Mouse (Mus musculus): ENCODE measurements at regions not wholly inside any gene's neighbourhood (a gene's known extent, or its start where the extent isn't known, plus 50 kb on each side); places are given as distances from the start of the nearest gene placed in this dataset.
A peak's percentile ranks its signal among the peaks of the same experiment; 100 is the strongest.

DNA sequence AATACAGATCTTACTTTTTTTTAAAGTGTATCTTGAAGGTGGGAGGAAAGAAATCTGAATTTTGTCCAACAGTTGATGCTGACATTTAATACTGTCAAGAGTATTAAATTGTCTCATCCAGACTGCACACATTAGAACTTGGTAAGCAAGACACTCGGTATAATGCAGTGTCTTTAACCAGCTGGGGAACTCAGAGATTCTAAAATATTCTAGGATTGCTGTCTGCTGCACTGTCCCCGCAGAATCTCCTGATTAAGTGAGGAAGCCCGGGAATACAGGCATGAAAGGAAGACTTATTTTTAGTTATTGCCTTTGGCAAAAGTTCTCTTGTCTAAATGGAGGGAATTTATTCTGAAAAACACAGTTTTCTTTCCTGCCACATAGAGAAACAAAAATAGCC lies 212.9 kb upstream of the Atp2b1 start:
- no peak overlapping the region for H3K9ac ChIP-seq
- TF ChIP-seq CTCF (IDR thresholded peaks at IDR 0.05; ENCODE audit: low read depth): no peak
- H3K27ac ChIP-seq (ENCODE audit: low read depth, low read length): no peak overlapping the region
- H3K4me3 ChIP-seq (ENCODE audit: low read depth, low read length): no peak overlapping the region
- no peaks in the 10 kb centered on the region for H3K9me3 ChIP-seq (ENCODE audit: low read length)
- H3K4me2 ChIP-seq (ENCODE audit: low read depth): no peak overlapping the region
- ATAC-seq: peak; percentile 25
- H3K36me3 ChIP-seq (ENCODE audit: insufficient read depth): no peaks in the 10 kb centered on the region
- WGBS: 56% methylated on average over 3 of the region's 3 CpGs
- H3K27me3 ChIP-seq (ENCODE audit: insufficient read depth, low read length): no peaks in the 10 kb centered on the region
- DNase-seq: peak; percentile 8
- H3K4me1 ChIP-seq (ENCODE audit: insufficient read depth): no peaks in the 10 kb centered on the region

DNA sequence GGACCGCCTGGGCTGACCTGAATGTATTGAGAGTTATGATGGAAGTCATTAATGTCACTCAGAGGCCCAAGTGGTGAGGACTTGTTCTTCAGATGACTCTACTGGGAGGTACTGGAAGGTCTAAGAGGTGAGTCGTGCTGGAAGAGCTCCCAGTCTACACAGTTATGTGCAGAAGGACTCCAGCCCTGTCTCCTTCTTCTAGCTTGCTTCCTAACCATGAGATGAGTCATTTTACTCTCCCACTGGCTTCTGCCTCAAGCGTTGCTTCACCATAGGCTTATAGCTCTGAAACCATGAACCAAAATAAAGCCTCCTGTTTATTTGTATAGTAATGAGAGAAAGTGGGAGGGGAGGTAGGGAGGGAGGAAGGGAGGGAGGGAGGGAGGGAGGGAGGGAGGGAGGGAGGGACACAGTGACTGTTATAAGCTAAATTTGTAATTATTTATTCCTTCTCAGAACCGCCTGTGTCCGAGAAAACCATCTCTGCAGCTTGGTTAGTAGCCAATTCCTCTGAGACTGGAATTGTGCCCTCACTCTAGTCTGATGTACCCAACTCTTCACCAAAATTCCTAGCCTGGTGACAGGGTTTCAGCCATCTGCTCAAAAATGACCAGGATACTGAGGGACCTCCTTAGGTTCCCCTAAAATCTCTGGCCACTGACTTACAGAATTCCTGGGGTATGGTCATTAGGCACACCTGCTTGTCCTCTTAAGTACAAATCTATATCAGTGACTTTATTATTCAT lies 211.6 kb upstream of the Atp2b1 start:
- Histone ChIP-seq H3K4me2 (ENCODE audit: low read depth) (no peak overlapping the region), H3K4me3 (ENCODE audit: low read depth, low read length) (no peak overlapping the region), H3K27ac (ENCODE audit: low read depth, low read length) (no peak overlapping the region), H3K4me1 (ENCODE audit: insufficient read depth) (no peaks in the 10 kb centered on the region), H3K9me3 (ENCODE audit: low read length) (no peaks in the 10 kb centered on the region), H3K36me3 (ENCODE audit: insufficient read depth) (no peaks in the 10 kb centered on the region), H3K9ac (no peak overlapping the region), H3K27me3 (ENCODE audit: insufficient read depth, low read length) (no peaks in the 10 kb centered on the region)
- TF ChIP-seq CTCF (IDR thresholded peaks at IDR 0.05; ENCODE audit: low read depth): no peak
- WGBS: 83% methylated on average over 5 of the region's 5 CpGs
- DNase-seq (no peak), ATAC-seq (no peak)

DNA sequence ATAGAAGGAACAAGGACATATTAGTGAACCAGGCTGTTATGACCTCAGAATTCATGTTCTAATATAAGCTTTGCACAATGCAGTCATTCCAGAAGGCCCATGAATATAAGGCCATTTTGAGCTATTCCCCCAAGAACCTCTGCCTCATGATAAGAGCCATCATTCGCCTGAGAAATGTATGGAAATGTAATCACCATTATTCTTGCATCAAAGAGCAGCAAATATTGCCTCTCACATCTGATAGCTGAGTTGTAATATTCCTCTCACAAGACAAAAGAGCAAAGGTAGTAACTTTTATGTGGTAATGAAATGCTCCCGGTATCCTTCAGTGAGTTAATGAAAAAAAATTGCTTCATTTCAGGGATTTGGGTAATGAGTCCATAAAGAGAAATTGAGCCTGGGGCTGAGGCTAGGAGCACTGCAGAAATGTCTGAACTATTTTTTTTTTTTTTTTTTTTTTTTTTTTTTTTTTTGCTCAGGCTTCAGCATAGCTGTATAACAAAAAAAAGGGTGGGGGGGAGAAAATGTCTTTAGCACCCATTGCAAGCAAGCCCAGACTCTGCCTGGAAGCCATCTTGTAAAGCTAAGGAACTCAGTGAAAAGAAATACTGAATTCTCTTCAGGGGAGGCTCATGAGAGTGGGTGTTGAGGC lies 210.4 kb upstream of the Atp2b1 start:
- Histone ChIP-seq H3K9me3 (ENCODE audit: low read length) (no peaks in the 10 kb centered on the region), H3K4me2 (ENCODE audit: low read depth) (no peak overlapping the region), H3K36me3 (ENCODE audit: insufficient read depth) (no peaks in the 10 kb centered on the region), H3K27ac (ENCODE audit: low read depth, low read length) (no peak overlapping the region), H3K27me3 (ENCODE audit: insufficient read depth, low read length) (no peaks in the 10 kb centered on the region), H3K4me3 (ENCODE audit: low read depth, low read length) (no peak overlapping the region), H3K9ac (no peak overlapping the region), H3K4me1 (ENCODE audit: insufficient read depth) (no peaks in the 10 kb centered on the region)
- DNase-seq: no peak
- ATAC-seq: no peak
- TF ChIP-seq CTCF (IDR thresholded peaks at IDR 0.05; ENCODE audit: low read depth): no peak
- WGBS: 92% methylated on average over 2 of the region's 2 CpGs

DNA sequence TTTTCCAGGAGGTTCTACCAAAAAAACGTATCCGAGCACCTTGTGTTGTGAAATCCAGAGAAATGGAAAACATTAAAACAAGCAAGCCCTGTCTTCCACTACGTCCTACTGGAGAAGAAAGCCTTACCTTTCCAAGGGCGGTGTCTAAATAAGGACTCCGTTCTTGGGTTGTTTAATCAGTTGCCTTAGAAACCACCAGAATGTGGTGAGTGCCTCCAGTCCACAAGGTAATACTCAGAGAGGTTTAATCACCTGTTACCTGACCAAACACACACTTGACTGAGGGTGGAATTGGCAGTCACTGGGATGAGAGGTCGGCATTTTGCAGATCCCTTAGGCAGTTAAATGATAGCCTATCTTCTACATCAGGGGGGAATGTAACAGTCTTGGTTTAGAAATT lies 209.6 kb upstream of the Atp2b1 start:
- Histone ChIP-seq H3K9ac (no peak overlapping the region), H3K4me2 (ENCODE audit: low read depth) (no peak overlapping the region), H3K4me1 (ENCODE audit: insufficient read depth) (no peaks in the 10 kb centered on the region), H3K27ac (ENCODE audit: low read depth, low read length) (no peak overlapping the region), H3K27me3 (ENCODE audit: insufficient read depth, low read length) (no peaks in the 10 kb centered on the region), H3K9me3 (ENCODE audit: low read length) (no peaks in the 10 kb centered on the region), H3K4me3 (ENCODE audit: low read depth, low read length) (no peak overlapping the region), H3K36me3 (ENCODE audit: insufficient read depth) (no peaks in the 10 kb centered on the region)
- ATAC-seq (no peak), DNase-seq (no peak)
- no peak for TF ChIP-seq CTCF (IDR thresholded peaks at IDR 0.05; ENCODE audit: low read depth)
- 91% methylated on average over 6 of the region's 6 CpGs for WGBS

DNA sequence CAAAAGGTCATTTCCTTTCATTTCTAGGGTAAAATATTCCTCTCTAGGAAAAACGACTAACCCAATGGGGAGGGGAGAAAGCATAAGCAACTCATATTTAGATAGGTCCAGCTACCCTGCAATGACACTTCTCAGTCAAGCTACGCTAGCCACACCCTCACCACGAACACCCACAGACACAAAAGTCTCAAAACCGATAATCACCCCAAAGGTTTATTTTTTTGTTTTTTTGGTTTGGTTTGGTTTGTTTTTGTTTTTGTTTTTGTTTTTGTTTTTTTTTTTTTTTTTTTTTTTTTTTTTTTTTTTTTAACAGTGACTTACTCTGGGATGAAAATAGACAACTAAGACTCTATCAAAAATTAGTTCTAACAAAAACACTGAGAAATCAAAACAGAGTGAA lies 196.3 kb upstream of the Atp2b1 start:
- WGBS: 89% methylated on average over 4 of the region's 4 CpGs
- Histone ChIP-seq H3K36me3 (ENCODE audit: insufficient read depth) (no peaks in the 10 kb centered on the region), H3K4me3 (ENCODE audit: low read depth, low read length) (no peak overlapping the region), H3K9me3 (ENCODE audit: low read length) (no peaks in the 10 kb centered on the region), H3K27ac (ENCODE audit: low read depth, low read length) (no peak overlapping the region), H3K4me2 (ENCODE audit: low read depth) (no peak overlapping the region), H3K27me3 (ENCODE audit: insufficient read depth, low read length) (no peaks in the 10 kb centered on the region), H3K9ac (no peak overlapping the region), H3K4me1 (ENCODE audit: insufficient read depth) (no peaks in the 10 kb centered on the region)
- ATAC-seq: no peak
- DNase-seq: no peak
- no peak for TF ChIP-seq CTCF (IDR thresholded peaks at IDR 0.05; ENCODE audit: low read depth)

DNA sequence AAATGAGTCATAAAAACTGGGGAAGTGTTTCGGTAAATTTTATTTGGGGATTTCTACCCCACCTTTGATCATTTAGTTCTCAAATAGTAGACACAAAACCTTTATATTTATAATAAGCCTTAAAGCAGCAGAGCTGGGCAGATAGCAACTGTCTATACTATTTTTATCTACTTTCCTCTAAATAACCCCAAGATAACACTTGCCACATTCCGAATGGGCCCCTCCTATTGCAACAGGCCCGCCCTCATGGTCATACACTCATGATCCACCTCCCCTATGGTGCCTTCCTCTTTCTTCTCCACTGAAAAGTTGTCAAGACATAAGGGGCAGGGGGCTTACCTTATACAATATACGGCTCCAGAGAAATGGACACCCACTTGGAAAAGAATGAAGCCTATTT lies 195.5 kb upstream of the Atp2b1 start:
- no peak for DNase-seq
- no peak overlapping the region for H3K4me3 ChIP-seq (ENCODE audit: low read depth, low read length)
- no peaks in the 10 kb centered on the region for H3K36me3 ChIP-seq (ENCODE audit: insufficient read depth)
- H3K27me3 ChIP-seq (ENCODE audit: insufficient read depth, low read length): no peaks in the 10 kb centered on the region
- H3K9ac ChIP-seq: no peak overlapping the region
- H3K4me1 ChIP-seq (ENCODE audit: insufficient read depth): no peaks in the 10 kb centered on the region
- no peak overlapping the region for H3K4me2 ChIP-seq (ENCODE audit: low read depth)
- H3K9me3 ChIP-seq (ENCODE audit: low read length): no peaks in the 10 kb centered on the region
- TF ChIP-seq CTCF (IDR thresholded peaks at IDR 0.05; ENCODE audit: low read depth): no peak
- 78% methylated on average over 4 of the region's 4 CpGs for WGBS
- no peak overlapping the region for H3K27ac ChIP-seq (ENCODE audit: low read depth, low read length)
- no peak for ATAC-seq

DNA sequence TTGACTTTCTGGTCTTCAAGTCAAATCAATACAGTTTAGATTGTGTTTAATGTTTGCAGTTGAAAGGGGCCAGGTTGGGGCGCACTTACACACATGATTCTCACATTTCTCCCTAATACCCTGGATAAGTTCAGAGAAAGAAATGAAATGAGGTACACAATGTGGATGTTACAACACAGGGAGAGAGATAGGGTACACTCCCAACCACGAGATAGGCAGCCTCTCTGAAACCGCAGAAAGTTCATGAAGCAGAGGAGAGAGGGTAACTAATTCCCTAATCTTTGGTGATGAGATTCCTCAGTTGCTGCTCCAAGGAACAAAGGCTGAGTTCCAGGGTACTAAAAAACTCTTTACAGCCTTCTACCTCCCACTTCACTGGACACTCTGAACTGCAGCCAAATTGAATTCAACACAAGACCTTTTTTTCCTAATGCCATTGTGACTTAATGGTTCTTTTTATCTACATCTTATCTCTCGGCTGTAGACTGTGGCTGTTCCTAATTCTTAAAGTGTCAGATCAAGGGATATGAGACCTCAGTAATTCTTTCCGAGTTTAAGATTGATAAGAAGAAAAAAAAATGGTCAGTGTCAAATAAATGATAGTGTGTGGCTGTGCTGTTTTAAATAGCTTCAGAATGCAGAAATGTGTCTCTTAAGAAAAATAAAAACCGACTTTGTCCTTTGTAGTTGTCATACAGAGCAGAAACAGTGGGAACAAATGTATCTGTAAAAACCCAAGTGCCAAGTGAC lies 193.8 kb upstream of the Atp2b1 start:
- Histone ChIP-seq H3K9ac (no peak overlapping the region), H3K27me3 (ENCODE audit: insufficient read depth, low read length) (no peaks in the 10 kb centered on the region), H3K4me3 (ENCODE audit: low read depth, low read length) (no peak overlapping the region), H3K27ac (ENCODE audit: low read depth, low read length) (no peak overlapping the region), H3K4me2 (ENCODE audit: low read depth) (no peak overlapping the region), H3K9me3 (ENCODE audit: low read length) (no peaks in the 10 kb centered on the region), H3K36me3 (ENCODE audit: insufficient read depth) (no peaks in the 10 kb centered on the region), H3K4me1 (ENCODE audit: insufficient read depth) (no peaks in the 10 kb centered on the region)
- ATAC-seq (no peak), DNase-seq (no peak)
- no peak for TF ChIP-seq CTCF (IDR thresholded peaks at IDR 0.05; ENCODE audit: low read depth)
- 32% methylated on average over 6 of the region's 6 CpGs for WGBS

All from forebrain, postnatal 0 days (tissue).